Mouse (Mus musculus) adipose tissue, adult 10 weeks (tissue): ENCODE data around the gene Nudt16l1. TPM values are rescaled to one million over a fixed set of nuclear protein-coding genes. Genes with fewer than 3 reads are reported as not detected.

Source experiments
- polyA plus RNA-seq: library from polyadenylated mRNA; stranded (reverse); fragments of 350-450 nt; fragmentation: Illumina TruSeq; extraction: RNeasy Lipid Tissue Mini Kit (QIAGEN cat#74804); gene quantifications from one replicate; pipeline ENCODE4 v1.2.3, GENCODE M21; 2014; ENCODE audit warnings: low read depth, low replicate concordance

Nudt16l1 gene
- 55.2 TPM for polyA plus RNA-seq

GRCm38 (mm10) chr16:4938461-4938860 is at the start of gene Nudt16l1:
Gene Nudt16l1, plus strand, starts transcription at chr16:4938761.

GRCm38 (mm10) chr16:4963797-4964709 is 25.5 kb downstream of the Nudt16l1 start, which contains the start of gene Anks3:
Gene Anks3, minus strand, starts transcription at chr16:4964205.

Other genes with a start within 250 kb of the Nudt16l1 start
- 9.1 TPM for gene Nmral1, start 219.4 kb upstream of the Nudt16l1 start, polyA plus RNA-seq
- 87.0 TPM for gene Hmox2, start 212.4 kb upstream of the Nudt16l1 start, polyA plus RNA-seq
- 65.2 TPM for gene Cdip1, start 148.5 kb upstream of the Nudt16l1 start, polyA plus RNA-seq
- gene 4930562C15Rik, start 103.3 kb upstream of the Nudt16l1 start, polyA plus RNA-seq: 1.3 TPM
- gene Ubald1, start 58.4 kb upstream of the Nudt16l1 start, polyA plus RNA-seq: 62.1 TPM
- 80.9 TPM for gene Mgrn1, start 52.5 kb upstream of the Nudt16l1 start, polyA plus RNA-seq
- 37.2 TPM for gene Anks3, start 25.4 kb downstream of the Nudt16l1 start, polyA plus RNA-seq
- gene Sept12, start 59.1 kb downstream of the Nudt16l1 start, polyA plus RNA-seq: 7.8 TPM
- 51.7 TPM for gene Smim22, start 68.5 kb downstream of the Nudt16l1 start, polyA plus RNA-seq
- gene Rogdi, start 74.8 kb downstream of the Nudt16l1 start, polyA plus RNA-seq: 117 TPM
- 84.3 TPM for gene Glyr1, start 111.1 kb downstream of the Nudt16l1 start, polyA plus RNA-seq
- 26.1 TPM for gene Ubn1, start 111.3 kb downstream of the Nudt16l1 start, polyA plus RNA-seq
- gene Ppl, start 193.7 kb downstream of the Nudt16l1 start, polyA plus RNA-seq: 16.3 TPM
- gene Sec14l5, start 208.3 kb downstream of the Nudt16l1 start, polyA plus RNA-seq: 1.0 TPM